Mouse (Mus musculus) testis, postnatal 14 days (tissue): Measurements from ENCODE around the gene Ruvbl2.
A peak's percentile ranks its signal among the peaks of the same experiment; 100 is the strongest.
"Not testable (repeated sequence)": the region's sequence is repeated elsewhere in the genome, so short reads cannot be mapped to it uniquely, and the experiment has no call there.

Source experiments
- DNase-seq: peaks from one replicate; pipeline ENCODE4 v3.0.0; 2021; ENCODE audit warnings: low spot score

The Ruvbl2 gene

GRCm38 (mm10) chr7:45401521-45402085 is 36.3 kb downstream of the Ruvbl2 start:
- no peak for DNase-seq

- no peak for DNase-seq
Observed at GRCm38 (mm10) chr7:45396787-45397186, 41.1 kb downstream of the Ruvbl2 start.

GRCm38 (mm10) chr7:45396337-45396775 is 41.5 kb downstream of the Ruvbl2 start:
- DNase-seq, result not testable (repeated sequence)

- peak; percentile 100 for DNase-seq
Observed at GRCm38 (mm10) chr7:45395578-45396336, 42.1 kb downstream of the Ruvbl2 start, which contains the start of gene Snrnp70. Snrnp70 (minus strand) TSS chr7:45395742.

- DNase-seq, result peak; percentile 87
Observed at GRCm38 (mm10) chr7:45395129-45395541, 42.8 kb downstream of the Ruvbl2 start.

- no peak for DNase-seq
Observed at GRCm38 (mm10) chr7:45386077-45386476, 51.8 kb downstream of the Ruvbl2 start.

- DNase-seq, result no peak
Observed at GRCm38 (mm10) chr7:45376057-45376456, 61.8 kb downstream of the Ruvbl2 start.

- DNase-seq, result no peak
Observed at GRCm38 (mm10) chr7:45374620-45375019, 63.3 kb downstream of the Ruvbl2 start.

GRCm38 (mm10) chr7:45372371-45372770 is 65.5 kb downstream of the Ruvbl2 start:
- no peak for DNase-seq
